ENCODE assay signal across 8 mouse cellular contexts in the genomic region with DNA sequence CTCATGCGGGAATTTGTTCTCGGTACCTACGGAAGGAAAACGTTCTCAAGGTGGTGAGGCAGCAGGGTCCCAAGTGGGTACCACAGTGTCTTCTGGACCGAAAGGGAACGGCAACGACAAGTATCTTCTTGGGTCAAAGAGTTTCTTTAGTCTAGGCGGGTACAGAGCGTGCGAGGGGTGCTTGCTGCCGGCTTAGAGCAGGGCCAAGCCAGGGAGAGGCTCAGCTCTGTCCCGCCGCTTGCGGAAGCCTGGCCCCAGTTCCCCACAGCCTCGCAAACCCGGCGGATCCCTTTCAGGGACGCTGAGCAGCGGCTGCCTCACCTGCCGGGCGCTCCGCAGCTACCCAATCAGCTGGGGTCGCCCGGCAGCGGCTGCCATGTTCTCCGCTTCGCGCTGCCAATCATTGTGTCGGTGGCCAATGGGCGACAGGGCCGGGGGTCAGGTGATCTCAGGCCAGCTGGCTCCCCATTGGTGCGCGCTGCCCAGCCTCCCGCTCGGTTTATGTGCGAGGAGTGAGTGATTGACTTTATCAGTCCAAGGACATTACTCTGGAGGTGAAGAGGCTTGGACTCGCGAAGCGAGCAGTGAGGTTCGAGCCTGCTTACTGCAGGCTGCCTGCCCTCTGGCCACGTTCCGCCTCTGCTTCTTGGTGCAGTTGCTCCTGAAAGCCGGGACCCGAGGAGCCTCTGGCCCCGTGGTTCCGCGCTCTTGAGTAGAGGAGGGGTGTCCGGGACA. TPM values are rescaled to one million over a fixed set of nuclear protein-coding genes. Genes with fewer than 3 reads are reported as not detected.
DNase-seq lines count a peak whose midpoint lies in the region; ATAC-seq and TF ChIP-seq lines count a peak whose summit lies in the region.

No protein-coding gene starts in this region.

- H3K36me3 ChIP-seq in heart, embryonic 11.5 days (ENCODE audit: control insufficient read depth, insufficient read depth, low read length) = no peaks in the 10 kb centered on the region
- no peaks in the 10 kb centered on the region for H3K36me3 ChIP-seq in kidney, postnatal 0 days (ENCODE audit: insufficient read depth, low read length)
- H3K36me3 ChIP-seq in midbrain, embryonic 15.5 days (replicated peaks) = no peaks in the 10 kb centered on the region

- no peaks in the 10 kb centered on the region for H3K9me3 ChIP-seq in heart, embryonic 11.5 days (replicated peaks; ENCODE audit: control insufficient read depth, low read length)
- H3K9me3 ChIP-seq in kidney, postnatal 0 days (replicated peaks; ENCODE audit: low read length) = no peaks in the 10 kb centered on the region
- H3K9me3 ChIP-seq in midbrain, embryonic 15.5 days = no peaks in the 10 kb centered on the region

- H3K27me3 ChIP-seq in heart, embryonic 11.5 days (ENCODE audit: control insufficient read depth, insufficient read depth, low read length) = peaks cover 63% of the 10 kb centered on the region
- H3K27me3 ChIP-seq in kidney, postnatal 0 days (ENCODE audit: insufficient read depth, low read length) = peaks cover 48% of the 10 kb centered on the region
- no peaks in the 10 kb centered on the region for H3K27me3 ChIP-seq in midbrain, embryonic 15.5 days (replicated peaks)

- DNase-seq in right cerebral cortex, postnatal 10 days (ENCODE audit: low spot score in 2 of 2) = peak; percentile 56 to 58
- DNase-seq in right cerebral cortex, adult 2 months (ENCODE audit: low spot score in 2 of 2) = no peak
- DNase-seq in embryo, embryonic 10 days (ENCODE audit: low spot score) = peak; percentile 88
- DNase-seq in kidney, postnatal 0 days (ENCODE audit: low spot score) = no peak
- no peak for DNase-seq in layer of hippocampus, postnatal 36 days

- H3K4me2 ChIP-seq in heart, embryonic 11.5 days = peak overlapping the region; percentile 63
- H3K4me2 ChIP-seq in kidney, postnatal 0 days (ENCODE audit: low read length) = peak overlapping the region; percentile 48
- peak overlapping the region; percentile 55 for H3K4me2 ChIP-seq in midbrain, embryonic 15.5 days

- no peak overlapping the region for H3K9ac ChIP-seq in heart, embryonic 11.5 days (ENCODE audit: low read depth, low read length)
- H3K9ac ChIP-seq in kidney, postnatal 0 days (ENCODE audit: low read depth, low read length) = no peak overlapping the region
- H3K9ac ChIP-seq in midbrain, embryonic 15.5 days = peak overlapping the region; percentile 48

- ATAC-seq in heart, embryonic 11.5 days (replicated peaks; ENCODE audit: insufficient number of reproducible peaks, low FRiP score, low TSS enrichment) = peak; percentile 89
- ATAC-seq in kidney, postnatal 0 days (replicated peaks; ENCODE audit: low FRiP score, low read depth) = peak; percentile 89
- ATAC-seq in midbrain, embryonic 15.5 days (replicated peaks) = peak; percentile 97
- no peak for ATAC-seq in megakaryocyte-erythroid progenitor cell, adult 5-6 weeks (replicated peaks; ENCODE audit: low FRiP score, low TSS enrichment, poor library complexity, severe bottlenecking)

- H3K4me3 ChIP-seq in heart, embryonic 11.5 days (ENCODE audit: low read depth, low read length) = peak overlapping the region; percentile 40
- peak overlapping the region; percentile 26 for H3K4me3 ChIP-seq in kidney, postnatal 0 days (replicated peaks; ENCODE audit: low read depth, low read length)
- peak overlapping the region; percentile 42 for H3K4me3 ChIP-seq in midbrain, embryonic 15.5 days

- H3K4me1 ChIP-seq in heart, embryonic 11.5 days (ENCODE audit: control insufficient read depth, insufficient read depth, low read length) = no peaks in the 10 kb centered on the region
- no peaks in the 10 kb centered on the region for H3K4me1 ChIP-seq in kidney, postnatal 0 days (replicated peaks; ENCODE audit: insufficient read depth, low read length)
- no peaks in the 10 kb centered on the region; the same call in 1 of the 2 replicates for H3K4me1 ChIP-seq in midbrain, embryonic 15.5 days

- 13% methylated on average over 48 of the region's 48 CpGs for WGBS in heart, embryonic 11.5 days (ENCODE audit: insufficient replicate concordance)
- 18% methylated on average over 46 of the region's 48 CpGs for WGBS in kidney, postnatal 0 days
- 17% methylated on average over 48 of the region's 48 CpGs for WGBS in midbrain, embryonic 15.5 days

- no peak for TF ChIP-seq CTCF in kidney, postnatal 0 days (IDR thresholded peaks at IDR 0.05; ENCODE audit: low read depth)

- no peak overlapping the region for H3K27ac ChIP-seq in heart, embryonic 11.5 days (ENCODE audit: low read depth, low read length)
- no peak overlapping the region for H3K27ac ChIP-seq in kidney, postnatal 0 days
- H3K27ac ChIP-seq in midbrain, embryonic 15.5 days = peak overlapping the region; percentile 82

RNA-seq across cellular contexts. Expression of a gene that starts 7.8 kb away (rescaled TPM):
- polyA plus RNA-seq in heart, embryonic 11.5 days (2014; fragmentation: Nextera tagmentation; extraction: Ambion mirVana) = not detected in 2 replicates
- polyA plus RNA-seq in kidney, postnatal 0 days (2015; fragmentation: Nextera tagmentation; extraction: Ambion mirVana) = not detected in 2 replicates
- 18.0 and 18.3 TPM in 2 replicates for polyA plus RNA-seq in midbrain, embryonic 15.5 days (2015; fragmentation: Nextera tagmentation; extraction: Ambion mirVana)
- total RNA-seq in megakaryocyte-erythroid progenitor cell, adult 5-6 weeks (2014; fragmentation: Nextera tagmentation) = not detected in 2 replicates
- total RNA-seq in megakaryocyte-erythroid progenitor cell, adult 5-6 weeks (2017) = not detected in 2 replicates
- 1 to 10 TPM; 2.8 to 3.6 TPM for total RNA-seq in layer of hippocampus, postnatal 36 days (2021)

Comparison
In these comparisons a context has a peak if more than half of its experiments do, and no peak if none do; other contexts are left out.
1. DNase-seq: peak in right cerebral cortex, postnatal 10 days (2 of 2) and embryo, embryonic 10 days (single experiment); none in right cerebral cortex, adult 2 months (0 of 2), kidney, postnatal 0 days (single experiment) and layer of hippocampus, postnatal 36 days (0 of 2).
2. RNA of a gene that starts 7.8 kb away (polyA plus RNA-seq): 18.0 to 18.3 TPM in midbrain, embryonic 15.5 days; not detected in heart, embryonic 11.5 days and not detected in kidney, postnatal 0 days; every median in the first group is over 10 times any median in the second.
3. Peak in every context shown above with its lines, with median percentiles within 50 percentile points of each other: H3K4me2 ChIP-seq and H3K4me3 ChIP-seq.